Mouse (Mus musculus) WW6 (cell line): ENCODE measurements around the gene Fgf11.

Source experiments
- DNase-seq: peaks from one replicate; pipeline ENCODE4 v3.0.0-alpha.2; 2013; ENCODE audit warnings: low read depth, low spot score

Gene Fgf11

DNA sequence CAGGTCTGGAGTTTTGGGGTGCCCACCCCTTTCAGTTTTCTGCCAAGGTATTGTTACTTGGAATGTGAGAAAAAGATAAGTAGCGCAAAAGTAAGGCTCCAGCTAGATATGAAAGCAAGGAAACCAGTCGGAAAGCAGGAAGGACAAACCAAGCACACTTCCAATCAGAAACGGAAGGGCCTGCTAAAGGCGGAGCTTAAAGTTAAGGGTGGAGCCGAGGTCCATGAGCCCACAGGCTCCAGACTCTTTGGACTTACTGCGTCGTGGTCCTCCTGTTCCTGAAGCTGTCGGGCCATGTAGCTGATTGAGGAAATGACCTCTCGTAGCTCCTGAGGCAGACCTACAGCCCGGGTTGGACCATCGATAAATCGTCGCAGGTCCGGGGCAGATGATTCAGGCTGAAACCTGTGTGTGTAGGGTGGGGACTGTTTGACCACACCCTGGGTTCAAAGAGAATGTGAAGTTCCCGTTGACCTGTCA, 16.8 kb downstream of the Fgf11 start:
- DNase-seq: no peak

DNA sequence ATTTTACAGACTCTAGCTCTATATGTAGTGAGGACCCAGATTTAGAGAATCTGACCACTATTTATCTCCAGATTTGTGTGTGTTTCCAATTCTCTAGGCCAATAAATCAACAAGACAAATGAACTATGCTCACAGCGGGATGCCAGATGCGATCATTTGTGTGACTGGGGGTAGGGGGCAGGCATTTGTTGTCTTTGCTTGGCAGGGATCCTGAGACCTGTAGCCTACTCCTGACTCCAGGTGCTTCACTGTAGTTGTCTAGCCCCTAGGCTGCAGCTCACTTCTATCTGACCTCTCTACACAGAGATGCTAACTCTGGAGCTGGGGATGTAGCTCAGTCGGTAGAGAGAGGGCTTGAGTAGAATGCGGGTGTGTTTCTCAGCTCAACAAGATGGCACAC, 19.8 kb downstream of the Fgf11 start:
- DNase-seq: no peak

- DNase-seq: no peak
Observed at GRCm38 (mm10) chr11:69778985-69779384, 22.7 kb downstream of the Fgf11 start.

GRCm38 (mm10) chr11:69778258-69778982, 23.2 kb downstream of the Fgf11 start:
- DNase-seq: no peak

GRCm38 (mm10) chr11:69777504-69778257, 24.0 kb downstream of the Fgf11 start:
- no peak for DNase-seq

- no peak for DNase-seq
Observed at GRCm38 (mm10) chr11:69776488-69776887, 25.2 kb downstream of the Fgf11 start.

DNA sequence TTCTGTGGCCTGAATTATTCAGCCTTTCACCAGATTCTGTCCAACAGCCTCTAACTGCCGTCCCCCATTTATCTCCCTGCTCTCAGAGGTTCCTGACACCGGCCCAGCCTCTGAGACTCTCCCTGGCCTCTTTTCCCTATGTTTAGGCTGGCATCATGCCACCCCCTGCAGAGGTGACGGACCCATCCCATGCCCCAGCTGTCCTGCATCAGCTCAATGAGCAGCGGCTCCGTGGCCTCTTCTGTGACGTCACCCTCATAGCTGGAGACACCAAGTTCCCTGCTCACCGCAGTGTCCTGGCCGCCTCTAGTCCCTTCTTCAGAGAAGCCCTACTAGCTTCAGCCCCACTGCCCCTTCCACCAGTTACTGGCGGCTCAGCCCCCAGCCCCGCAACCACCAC, 25.9 kb downstream of the Fgf11 start:
- no peak for DNase-seq

DNA sequence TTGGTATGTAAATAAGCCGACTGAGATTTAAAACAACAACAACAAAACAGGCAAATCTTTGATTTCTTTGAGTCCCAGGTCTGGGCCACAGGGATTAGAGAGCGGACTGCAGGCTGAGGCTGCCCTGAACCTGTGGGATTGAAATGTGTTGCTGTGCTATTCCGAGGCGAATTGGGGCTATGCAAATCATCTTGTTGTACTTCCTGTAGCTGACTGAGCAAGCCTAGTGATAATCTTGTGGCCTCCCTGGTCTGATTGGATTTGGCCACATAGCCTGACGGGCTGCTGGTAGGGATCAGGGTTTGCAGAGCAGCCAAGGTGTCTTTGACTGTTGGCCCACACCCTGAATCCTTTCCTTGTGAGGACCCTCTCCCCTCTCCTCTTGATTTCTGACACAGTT, 26.7 kb downstream of the Fgf11 start:
- no peak for DNase-seq

DNA sequence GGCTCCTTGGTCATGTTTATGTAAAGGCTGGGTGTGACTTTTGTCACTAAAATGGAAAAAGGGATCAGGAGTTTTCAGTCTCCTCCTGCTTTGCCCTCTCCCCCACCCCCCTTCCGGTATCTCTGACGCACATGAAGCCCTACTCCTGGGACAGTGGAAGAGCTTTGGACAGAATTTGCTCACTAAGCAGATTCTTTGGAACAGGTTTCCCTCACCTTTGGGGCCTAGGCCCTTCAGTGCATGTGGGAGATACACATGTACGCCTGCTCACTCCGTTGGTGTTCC, 34.1 kb downstream of the Fgf11 start:
- no peak for DNase-seq

- no peak for DNase-seq
Observed at GRCm38 (mm10) chr11:69766872-69767624, 34.6 kb downstream of the Fgf11 start.

DNA sequence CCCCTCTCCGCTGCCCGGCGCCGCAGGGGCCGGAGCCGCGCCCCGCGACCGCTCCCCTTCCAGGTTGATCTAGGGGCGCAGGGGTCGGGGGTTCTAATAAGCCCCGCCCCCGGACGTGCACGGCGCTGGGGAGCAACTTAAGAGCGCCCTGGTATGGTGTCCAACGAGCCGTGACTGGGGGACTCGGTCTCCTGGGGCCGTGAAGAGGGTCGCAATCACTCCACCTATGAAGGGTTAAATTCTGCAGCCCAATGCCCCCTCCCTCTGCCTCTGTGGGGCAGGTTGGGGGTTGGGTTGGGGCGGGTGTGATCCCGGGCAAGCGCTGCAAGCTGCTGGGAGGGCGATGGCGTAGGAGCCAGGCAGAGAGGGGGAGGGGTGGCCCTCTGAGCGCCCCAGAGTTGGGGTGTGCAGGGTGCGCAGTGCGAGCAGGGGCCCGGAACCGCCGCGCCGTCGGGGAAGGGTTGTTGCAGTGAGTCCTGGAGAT, 35.5 kb downstream of the Fgf11 start:
- no peak for DNase-seq

DNA sequence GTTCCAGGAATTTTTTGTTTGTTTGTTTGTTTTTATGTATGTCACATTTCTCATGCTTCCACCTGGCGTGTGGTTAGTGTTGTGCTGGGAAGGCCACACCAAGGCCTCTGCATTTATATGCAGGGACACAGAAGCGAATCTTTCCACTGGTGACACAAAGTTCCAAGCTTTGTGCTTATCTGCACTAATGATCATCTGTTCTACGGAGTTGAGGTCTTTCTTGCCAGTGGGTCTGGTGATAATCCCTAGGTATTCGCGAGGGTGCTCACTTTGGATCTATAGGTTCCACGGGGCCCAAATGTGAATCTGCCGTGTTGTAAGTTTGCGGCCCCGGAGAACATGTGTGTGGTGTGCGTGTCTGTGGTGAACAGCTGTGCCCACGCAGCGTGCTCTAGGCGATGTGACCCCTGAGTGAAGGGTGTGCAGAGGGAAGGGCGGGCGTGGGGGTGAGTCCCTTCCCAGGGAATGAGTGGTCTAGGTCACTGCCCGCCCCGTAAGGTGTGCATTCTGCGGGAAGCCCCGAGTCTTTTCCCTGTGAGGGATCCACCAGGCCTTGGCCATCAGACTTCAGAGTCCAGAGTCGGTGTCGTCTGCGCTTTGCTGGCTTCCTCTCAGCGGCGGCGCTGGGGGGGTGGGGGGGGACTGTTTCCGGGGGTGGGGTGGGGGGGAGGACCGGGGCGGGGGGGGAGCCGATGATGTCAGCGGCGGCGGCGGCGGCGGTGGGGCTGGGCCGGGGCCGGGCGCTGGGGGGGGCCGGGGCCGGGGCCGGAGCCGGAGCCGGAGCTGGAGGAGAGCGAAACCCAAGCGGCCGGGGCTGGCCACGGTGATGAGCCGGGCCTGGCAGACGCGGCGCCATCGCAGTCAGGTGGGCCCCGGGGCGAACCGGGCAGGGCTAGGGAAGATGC, 36.2 kb downstream of the Fgf11 start, which contains the start of gene Zbtb4:
Zbtb4 (plus strand) TSS at position 692 of the 905 bp plus-strand sequence.
- no peak for DNase-seq

DNA sequence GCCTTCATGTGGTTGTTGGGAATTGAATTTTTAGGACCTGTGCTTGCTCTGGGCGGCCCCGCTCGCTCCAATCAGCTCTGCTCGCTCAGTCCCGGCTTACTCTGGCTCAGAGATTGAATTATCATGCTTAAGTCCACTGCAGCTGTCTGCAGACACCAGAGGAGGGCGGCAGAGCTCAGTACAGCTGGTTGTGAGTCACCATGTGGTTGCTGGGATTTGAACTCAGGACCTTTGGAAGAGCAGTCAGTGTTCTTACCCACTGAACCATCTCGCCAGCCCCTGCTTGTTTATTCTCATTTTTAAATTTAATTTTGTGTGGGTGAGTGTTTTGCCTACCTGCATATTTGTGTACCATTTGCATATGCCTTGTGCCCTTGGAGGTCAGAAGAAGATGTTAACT, 38.1 kb downstream of the Fgf11 start:
- DNase-seq: no peak

DNA sequence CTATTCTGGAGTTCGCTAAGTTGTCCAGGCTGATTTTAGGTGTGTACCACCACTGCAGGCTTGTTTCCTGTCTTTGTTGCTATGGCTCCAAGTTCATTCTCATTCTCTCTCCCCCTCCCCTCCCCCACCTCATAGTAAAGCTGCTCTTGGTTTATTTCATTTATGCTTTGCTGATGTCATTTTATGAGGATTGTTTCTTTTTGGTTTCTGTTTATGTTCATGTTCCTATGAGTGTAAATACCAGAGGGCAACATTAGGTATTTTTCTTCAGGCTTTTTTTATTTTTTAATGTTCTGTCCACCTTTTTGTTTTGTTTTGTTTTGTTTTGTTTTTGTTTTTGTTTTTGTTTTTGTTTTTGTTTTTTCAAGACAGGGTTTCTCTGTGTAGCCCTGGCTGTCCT, 39.8 kb downstream of the Fgf11 start, which contains the start of gene Slc35g3:
Slc35g3 (minus strand) TSS at position 101 of the 400 bp plus-strand sequence.
- DNase-seq: no peak

GRCm38 (mm10) chr11:69760901-69761200, 40.8 kb downstream of the Fgf11 start:
- DNase-seq: no peak

GRCm38 (mm10) chr11:69760160-69760900, 41.3 kb downstream of the Fgf11 start:
- no peak for DNase-seq

DNA sequence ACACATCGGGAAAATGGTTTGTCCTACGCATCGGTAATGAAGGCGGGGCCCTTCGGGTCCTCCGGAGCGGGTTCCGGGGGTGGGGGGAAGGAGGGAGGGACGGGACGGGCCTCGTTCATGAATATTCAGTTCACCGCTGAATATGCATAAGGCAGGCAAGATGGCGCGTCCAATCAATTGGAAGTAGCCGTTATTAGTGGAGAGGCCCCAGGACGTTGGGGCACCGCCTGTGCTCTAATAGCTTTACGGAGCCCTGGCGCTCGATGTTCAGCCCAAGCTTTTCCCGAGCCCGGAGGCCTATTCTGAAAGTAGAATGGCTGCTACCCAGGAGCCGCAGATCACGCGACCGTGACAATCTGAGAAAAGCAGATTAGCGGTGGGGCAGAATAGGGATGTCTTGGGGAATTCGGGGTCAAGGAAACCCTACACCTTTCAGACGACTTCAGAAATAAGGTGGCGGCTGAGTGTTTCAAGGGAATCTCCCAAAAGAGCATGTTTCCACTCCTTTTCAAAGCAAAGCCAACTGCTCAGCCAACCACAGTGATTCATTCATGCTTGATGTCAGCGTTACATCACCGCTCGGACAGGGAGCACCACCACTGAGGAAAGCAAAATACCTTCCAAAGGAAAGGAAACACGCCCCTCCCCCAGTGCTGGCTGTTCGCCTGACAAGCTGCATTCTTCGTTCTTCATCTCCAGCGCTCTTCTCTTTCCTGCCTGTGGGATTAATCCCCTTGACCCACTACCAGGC, 42.5 kb downstream of the Fgf11 start:
- DNase-seq: peak; percentile 91

DNA sequence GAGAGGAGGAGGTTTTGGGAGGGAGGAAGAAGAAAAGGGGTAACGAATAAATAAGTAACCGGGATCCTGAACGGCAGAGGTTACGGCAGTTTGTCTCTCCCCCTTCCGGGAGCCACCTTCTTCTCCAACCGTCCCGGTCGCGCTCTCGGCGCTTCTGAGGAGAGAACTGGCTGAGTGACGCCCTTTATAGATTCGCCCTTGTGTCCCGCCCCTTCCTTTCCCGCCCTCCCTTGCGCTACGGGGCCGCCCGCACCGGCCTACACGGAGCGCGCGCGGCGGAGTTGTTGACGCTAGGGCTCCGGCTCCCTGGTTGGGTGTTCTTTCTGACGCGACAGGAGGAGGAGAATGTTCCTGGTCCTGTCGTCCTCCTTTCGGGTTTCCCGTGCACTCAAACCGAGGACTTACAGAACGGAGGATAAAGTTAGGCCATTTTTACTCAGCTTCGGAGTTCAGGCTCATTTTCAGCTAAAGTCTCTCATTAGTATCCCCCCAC, 43.1 kb downstream of the Fgf11 start, which contains the start of gene Polr2a:
Polr2a (minus strand) TSS at position 160 of the 493 bp plus-strand sequence.
- peak; percentile 98 for DNase-seq

GRCm38 (mm10) chr11:69758090-69758456, 43.6 kb downstream of the Fgf11 start:
- peak; percentile 71 for DNase-seq
